Mouse (Mus musculus) midbrain, embryonic 12.5 days (tissue): ENCODE data around the gene Zap70. TPM values are rescaled to one million over a fixed set of nuclear protein-coding genes. Genes with fewer than 3 reads are reported as not detected.

Experiments
- ATAC-seq: fragments of 200-750 bp; cut with Nextera tagmentation; 2 replicates; pipeline ENCODE4 v1.8.0; 2017; ENCODE audit warnings: low read depth, moderate TSS enrichment, moderate library complexity; ENCODE audit not compliant: low FRiP score
- H3K27ac ChIP-seq: fragments of 300-500 bp; sonication (generic); replicated peaks from 2 replicates; pipeline ENCODE4 v1.5.1; 2016; ENCODE audit warnings: mild to moderate bottlenecking
- H3K27me3 ChIP-seq: fragments of 300-500 bp; sonication (generic); 2 replicates; pipeline ENCODE4 v1.6.1; 2016; ENCODE audit warnings: mild to moderate bottlenecking
- H3K36me3 ChIP-seq: fragments of 300-500 bp; sonication (generic); 2 replicates; pipeline ENCODE4 v1.6.1; 2016
- H3K4me1 ChIP-seq: fragments of 300-500 bp; sonication (generic); 2 replicates; pipeline ENCODE4 v1.6.1; 2016
- H3K4me2 ChIP-seq: fragments of 300-500 bp; sonication (generic); replicated peaks from 2 replicates; pipeline ENCODE4 v1.6.1; 2016; ENCODE audit warnings: mild to moderate bottlenecking, moderate library complexity
- H3K4me3 ChIP-seq: fragments of 300-500 bp; sonication (generic); 2 replicates; pipeline ENCODE4 v1.5.1; 2016; ENCODE audit warnings: mild to moderate bottlenecking
- H3K9ac ChIP-seq: fragments of 300-500 bp; sonication (generic); replicated peaks from 2 replicates; pipeline ENCODE4 v1.6.1; 2016; ENCODE audit warnings: mild to moderate bottlenecking, moderate library complexity
- H3K9me3 ChIP-seq: fragments of 300-500 bp; sonication (generic); 2 replicates; pipeline ENCODE4 v1.6.1; 2016; ENCODE audit warnings: mild to moderate bottlenecking
- WGBS: fragments of 180-500 bp; shearing (Covaris S2); methylation state at CpG from one replicate; pipeline ENCODE4 v1.1.7; 2016; 5-methylcytosine and 5-hydroxymethylcytosine counted together
- polyA plus RNA-seq: library from polyadenylated mRNA; unstranded; fragments of >200 nt; fragmentation: Nextera tagmentation; extraction: Ambion mirVana; gene quantifications from 2 replicates; pipeline ENCODE4 v1.2.1, GENCODE M21; 2016

Gene Zap70
- polyA plus RNA-seq, result 0.24 and 0.26 TPM in 2 replicates

- ATAC-seq, result no peak
- no peaks in the 10 kb centered on the region for H3K9me3 ChIP-seq
- no peak within 1 kb of the TSS for H3K9ac ChIP-seq
- no peak within 1 kb of the TSS for H3K4me3 ChIP-seq
- 91% methylated on average over 11 of the region's 11 CpGs for WGBS
- H3K4me1 ChIP-seq, result no peaks in the 10 kb centered on the region
- H3K36me3 ChIP-seq, result no peaks in the 10 kb centered on the region
- H3K27ac ChIP-seq, result no peak within 1 kb of the TSS
- H3K4me2 ChIP-seq, result no peak within 1 kb of the TSS
- no peaks in the 10 kb centered on the region for H3K27me3 ChIP-seq
These were observed at the start of gene Zap70 for GRCm38 (mm10) chr1:36761568-36761967. TSS of gene Zap70 (plus strand) at chr1:36761798.

DNA sequence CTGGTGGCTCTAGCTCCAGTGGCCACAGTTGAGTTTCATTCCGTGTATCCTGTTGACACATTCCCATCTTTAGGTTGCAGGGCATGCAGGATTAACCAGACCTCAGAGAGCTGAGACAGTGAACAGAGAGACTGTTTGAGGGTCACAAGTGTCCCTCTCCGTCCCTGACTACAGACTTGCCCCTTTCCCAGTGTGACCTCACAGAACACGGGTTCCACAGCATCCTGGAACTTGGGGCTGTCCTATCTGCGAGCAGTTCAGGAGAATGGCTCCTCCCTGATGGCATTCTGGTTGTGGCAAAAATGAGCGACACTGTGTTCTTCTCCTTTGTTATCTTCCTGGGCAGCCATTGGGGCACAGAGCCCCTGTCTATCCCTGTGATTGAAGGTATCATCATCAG, 47.3 kb upstream of the Zap70 start, which contains the start of gene Actr1b:
Gene Actr1b (minus strand): TSS at position 112 of the 400 bp plus-strand sequence.
- no peaks in the 10 kb centered on the region for H3K36me3 ChIP-seq
- 79% methylated on average over 5 of the region's 5 CpGs for WGBS
- no peaks in the 10 kb centered on the region for H3K4me1 ChIP-seq
- no peaks in the 10 kb centered on the region for H3K9me3 ChIP-seq
- no peak within 1 kb of the TSS for H3K4me3 ChIP-seq
- no peak for ATAC-seq
- H3K4me2 ChIP-seq, result no peak within 1 kb of the TSS
- H3K27ac ChIP-seq, result no peak within 1 kb of the TSS
- no peak within 1 kb of the TSS for H3K9ac ChIP-seq
- 0 out of 2 replicates have a peak, but pooled peaks cover 3% of the 10 kb centered on the region for H3K27me3 ChIP-seq

DNA sequence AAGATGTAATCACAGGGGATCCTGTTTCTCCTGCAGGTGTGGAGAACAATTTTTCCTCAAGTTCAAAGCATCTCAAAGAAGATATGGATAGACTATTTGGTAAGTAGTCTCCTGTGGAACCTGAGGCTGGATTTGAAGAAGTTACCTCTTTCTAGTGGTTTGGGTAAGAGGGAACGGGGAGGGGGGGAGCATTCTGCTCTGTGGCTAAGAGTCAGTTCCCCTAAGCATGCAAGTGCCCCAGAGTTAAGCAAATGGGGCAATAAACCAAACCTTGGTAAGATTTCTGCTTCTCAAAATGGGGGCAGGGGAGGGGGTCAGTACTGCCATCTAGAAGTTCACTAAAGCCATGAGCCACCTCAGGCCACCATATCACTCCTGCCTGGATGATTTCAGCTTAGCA, 42.8 kb upstream of the Zap70 start:
- no peaks in the 10 kb centered on the region for H3K36me3 ChIP-seq
- H3K9me3 ChIP-seq, result no peaks in the 10 kb centered on the region
- H3K4me1 ChIP-seq, result no peaks in the 10 kb centered on the region
- H3K9ac ChIP-seq, result no peak overlapping the region
- no peak for ATAC-seq
- H3K4me3 ChIP-seq, result no peak overlapping the region
- no peaks in the 10 kb centered on the region for H3K27me3 ChIP-seq
- no peak overlapping the region for H3K27ac ChIP-seq
- H3K4me2 ChIP-seq, result no peak overlapping the region
- 90% methylated on average over 1 of the region's 1 CpGs for WGBS

DNA sequence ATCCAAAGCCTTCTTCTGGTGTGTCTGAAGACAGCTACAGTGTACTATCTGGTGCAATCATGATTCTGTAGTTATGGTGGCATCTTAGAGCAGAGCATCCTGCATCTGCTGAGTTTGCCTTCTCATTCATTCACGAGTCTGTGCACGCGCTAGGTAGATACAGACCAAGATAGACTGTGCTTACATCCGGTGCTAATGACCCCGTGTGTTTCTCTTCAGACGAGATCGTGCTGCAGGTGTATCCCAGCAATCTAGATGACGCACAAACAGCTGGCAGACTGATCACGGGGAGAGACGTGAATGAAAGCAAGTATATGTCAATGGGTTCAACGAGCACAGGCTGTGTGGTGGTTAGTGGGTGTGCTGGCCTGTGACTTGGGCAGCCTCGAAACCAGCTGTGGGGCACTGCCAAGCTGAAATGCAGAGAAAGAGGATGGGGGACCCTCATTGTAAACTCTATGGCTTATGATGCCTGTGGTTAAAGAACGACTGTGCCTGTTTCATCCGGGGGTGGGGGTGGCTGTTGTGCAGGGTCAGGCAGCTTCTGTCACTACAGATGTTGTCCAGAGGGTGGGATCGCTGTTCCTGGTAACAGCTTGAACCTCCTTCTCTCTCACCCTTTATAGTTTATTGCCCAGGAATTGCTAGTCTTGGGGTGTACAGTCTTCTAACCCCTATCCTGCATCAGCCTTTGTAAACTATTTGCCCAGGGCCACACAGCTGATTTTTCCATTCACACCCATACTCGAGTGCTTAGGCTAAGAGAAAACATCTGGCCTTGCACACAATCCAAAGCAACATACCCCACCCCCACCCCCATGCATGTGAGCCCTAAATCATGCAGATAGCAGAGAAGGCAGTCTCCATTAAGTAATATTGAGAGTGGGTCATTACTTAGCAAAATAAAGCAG, 38.2 kb upstream of the Zap70 start:
- H3K9ac ChIP-seq, result no peak overlapping the region
- no peak for ATAC-seq
- H3K4me2 ChIP-seq, result no peak overlapping the region
- 81% methylated on average over 16 of the region's 16 CpGs for WGBS
- no peaks in the 10 kb centered on the region for H3K4me1 ChIP-seq
- H3K36me3 ChIP-seq, result no peaks in the 10 kb centered on the region
- no peak overlapping the region for H3K27ac ChIP-seq
- H3K4me3 ChIP-seq, result no peak overlapping the region
- no peaks in the 10 kb centered on the region for H3K9me3 ChIP-seq
- H3K27me3 ChIP-seq, result no peaks in the 10 kb centered on the region

GRCm38 (mm10) chr1:36724057-36724431, 37.6 kb upstream of the Zap70 start:
- no peak for ATAC-seq
- Histone ChIP-seq H3K27me3 (no peaks in the 10 kb centered on the region), H3K9me3 (no peaks in the 10 kb centered on the region), H3K27ac (no peak overlapping the region), H3K36me3 (no peaks in the 10 kb centered on the region), H3K9ac (no peak overlapping the region), H3K4me1 (no peaks in the 10 kb centered on the region), H3K4me2 (no peak overlapping the region), H3K4me3 (no peak overlapping the region)
- WGBS, result 74% methylated on average over 4 of the region's 4 CpGs

- Histone ChIP-seq H3K9ac (no peak overlapping the region), H3K4me3 (no peak overlapping the region), H3K27ac (no peak overlapping the region), H3K4me1 (no peaks in the 10 kb centered on the region), H3K27me3 (0 out of 2 replicates have a peak, but pooled peaks cover 5% of the 10 kb centered on the region), H3K9me3 (no peaks in the 10 kb centered on the region), H3K36me3 (no peaks in the 10 kb centered on the region), H3K4me2 (no peak overlapping the region)
- 13% methylated on average over 4 of the region's 4 CpGs for WGBS
- ATAC-seq, result no peak
These were observed 24.3 kb upstream of the Zap70 start for GRCm38 (mm10) chr1:36737300-36737699.

GRCm38 (mm10) chr1:36739231-36739630, 22.4 kb upstream of the Zap70 start:
- H3K9me3 ChIP-seq, result no peaks in the 10 kb centered on the region
- no peak overlapping the region for H3K4me3 ChIP-seq
- H3K36me3 ChIP-seq, result no peaks in the 10 kb centered on the region
- H3K4me1 ChIP-seq, result peaks cover 5% of the 10 kb centered on the region
- WGBS, result 75% methylated on average over 5 of the region's 5 CpGs
- H3K9ac ChIP-seq, result no peak overlapping the region
- no peak overlapping the region for H3K27ac ChIP-seq
- no peak for ATAC-seq
- H3K4me2 ChIP-seq, result no peak overlapping the region
- 0 out of 2 replicates have a peak, but pooled peaks cover 5% of the 10 kb centered on the region for H3K27me3 ChIP-seq

- H3K36me3 ChIP-seq, result no peaks in the 10 kb centered on the region
- 0 out of 2 replicates have a peak, but pooled peaks cover 5% of the 10 kb centered on the region for H3K27me3 ChIP-seq
- H3K4me2 ChIP-seq, result no peak overlapping the region
- no peak overlapping the region for H3K27ac ChIP-seq
- H3K4me3 ChIP-seq, result no peak overlapping the region
- H3K9ac ChIP-seq, result no peak overlapping the region
- WGBS, result 84% methylated on average over 9 of the region's 9 CpGs
- ATAC-seq, result no peak
- peaks cover 9% of the 10 kb centered on the region for H3K4me1 ChIP-seq
- no peaks in the 10 kb centered on the region for H3K9me3 ChIP-seq
These were observed 18.6 kb upstream of the Zap70 start for GRCm38 (mm10) chr1:36743046-36743445.

DNA sequence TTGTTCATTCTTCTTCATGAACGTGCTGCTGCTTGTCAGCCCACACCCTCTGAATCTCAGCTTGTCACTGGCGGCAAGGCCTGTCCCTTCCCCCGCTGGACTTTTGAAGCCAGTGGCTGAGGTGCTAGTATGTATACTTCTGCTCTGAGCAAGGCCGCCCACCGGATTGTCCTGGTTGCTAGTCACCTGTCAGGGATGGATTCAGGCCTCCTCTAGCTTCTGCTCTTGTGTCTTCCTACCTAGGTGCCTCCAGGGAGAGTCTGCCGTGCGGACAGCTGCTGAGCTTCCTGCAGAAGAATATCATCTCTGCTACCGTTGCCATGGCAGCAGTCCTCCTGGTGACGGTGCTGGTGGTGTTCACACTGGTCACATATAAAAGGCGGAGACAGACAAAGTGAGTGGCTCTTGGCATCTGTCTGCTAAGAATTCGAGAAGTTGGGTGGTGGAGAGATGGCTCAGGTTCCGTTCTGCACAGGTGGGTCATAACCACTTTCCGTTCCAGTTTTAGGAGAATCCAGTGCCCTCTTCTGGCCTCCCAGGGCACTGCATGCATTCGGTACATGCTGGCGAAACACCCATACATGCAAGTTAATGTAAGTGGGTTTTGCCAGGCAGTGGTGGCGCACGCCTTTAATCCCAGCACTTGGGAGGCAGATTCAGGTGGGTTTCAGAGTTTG, 17.2 kb upstream of the Zap70 start:
- Histone ChIP-seq H3K9ac (no peak overlapping the region), H3K9me3 (no peaks in the 10 kb centered on the region), H3K36me3 (no peaks in the 10 kb centered on the region), H3K4me3 (peak overlapping the region; percentile 32), H3K4me2 (peak overlapping the region; percentile 45), H3K27ac (no peak overlapping the region), H3K4me1 (peaks cover 9% of the 10 kb centered on the region), H3K27me3 (0 out of 2 replicates have a peak, but pooled peaks cover 5% of the 10 kb centered on the region)
- WGBS, result 25% methylated on average over 17 of the region's 17 CpGs
- ATAC-seq, result peak; percentile 78

DNA sequence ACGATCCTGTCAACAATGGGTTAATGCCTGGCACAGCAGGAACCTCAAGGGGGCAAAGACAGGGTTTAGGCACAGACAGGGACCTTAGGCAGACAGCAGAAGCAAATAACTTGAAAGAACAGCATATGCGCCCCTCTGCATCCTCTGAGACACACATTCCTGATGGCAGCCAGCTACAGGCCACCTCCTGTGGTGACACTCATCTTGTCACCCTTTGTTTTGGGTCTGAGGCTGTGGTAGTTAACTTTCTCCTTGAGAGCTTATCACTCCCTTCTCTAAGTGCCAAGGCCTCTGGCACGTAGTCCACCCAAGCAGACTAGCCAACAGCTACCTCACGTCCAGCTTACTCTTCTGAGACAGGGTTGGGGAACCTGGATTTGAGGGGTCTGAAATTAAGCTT, 15.9 kb upstream of the Zap70 start:
- Histone ChIP-seq H3K9ac (no peak overlapping the region), H3K9me3 (no peaks in the 10 kb centered on the region), H3K27ac (no peak overlapping the region), H3K4me3 (no peak overlapping the region), H3K27me3 (0 out of 2 replicates have a peak, but pooled peaks cover 5% of the 10 kb centered on the region), H3K4me1 (peaks cover 9% of the 10 kb centered on the region), H3K36me3 (no peaks in the 10 kb centered on the region), H3K4me2 (no peak overlapping the region)
- ATAC-seq, result no peak
- 28% methylated on average over 4 of the region's 4 CpGs for WGBS

DNA sequence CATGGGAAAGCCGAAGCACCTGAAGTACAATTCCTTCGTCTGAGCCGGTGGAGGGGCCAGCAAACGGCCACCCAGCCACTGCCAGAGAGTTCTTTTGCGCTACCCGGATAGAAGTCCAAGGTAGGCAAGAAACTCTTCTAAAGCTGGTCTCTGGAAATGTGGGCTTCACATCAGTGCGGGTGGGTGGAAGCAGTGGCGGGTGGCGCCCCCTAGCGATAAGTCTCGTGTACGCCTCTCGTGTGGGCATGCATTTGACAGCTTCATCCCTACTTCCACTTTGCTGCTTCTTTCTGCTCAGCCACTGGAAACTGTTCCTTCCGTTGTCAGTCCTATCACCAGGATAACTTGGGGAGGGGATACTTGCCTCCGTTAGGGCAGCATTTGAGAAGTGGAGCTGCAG, 15.1 kb upstream of the Zap70 start:
- Histone ChIP-seq H3K9ac (no peak overlapping the region), H3K27me3 (no peaks in the 10 kb centered on the region), H3K4me2 (no peak overlapping the region), H3K27ac (no peak overlapping the region), H3K36me3 (no peaks in the 10 kb centered on the region), H3K4me3 (no peak overlapping the region), H3K9me3 (no peaks in the 10 kb centered on the region), H3K4me1 (peaks cover 9% of the 10 kb centered on the region)
- ATAC-seq, result no peak
- WGBS, result 45% methylated on average over 15 of the region's 15 CpGs
